Mouse (Mus musculus) heart, adult 2 months (tissue): ENCODE measurements around the gene Togaram2. TPM values are rescaled to one million over a fixed set of nuclear protein-coding genes. Genes with fewer than 3 reads are reported as not detected.

Experiments used
- DNase-seq, 2 experiments: peaks; one replicate each; pipeline ENCODE4 v3.0.0; 2021
- H3K27ac ChIP-seq: fragments of 200-600 bp; 2 replicates; pipeline ENCODE4 v1.8.1; 2022
- H3K27me3 ChIP-seq: fragments of 200-500 bp; 2 replicates; pipeline ENCODE4 v1.6.1; 2012; ENCODE audit warnings: mild to moderate bottlenecking, low read length, inconsistent platforms, mixed read lengths; ENCODE audit not compliant: control insufficient read depth, insufficient read depth
- H3K36me3 ChIP-seq: fragments of 200-500 bp; 2 replicates; pipeline ENCODE4 v1.6.1; 2012; ENCODE audit warnings: low read length, inconsistent platforms; ENCODE audit not compliant: control insufficient read depth, insufficient read depth
- H3K4me1 ChIP-seq: fragments of 200-500 bp; 2 replicates; pipeline ENCODE4 v1.6.1; 2011; ENCODE audit warnings: low read length; ENCODE audit not compliant: control insufficient read depth, insufficient read depth
- H3K4me3 ChIP-seq: fragments of 200-600 bp; 2 replicates; pipeline ENCODE4 v1.8.1; 2022
- H3K79me2 ChIP-seq: fragments of 200-500 bp; replicated peaks from 2 replicates; pipeline ENCODE4 v1.6.1; 2012; ENCODE audit warnings: mild to moderate bottlenecking, inconsistent platforms, low read length, moderate library complexity, mixed read lengths; ENCODE audit not compliant: control insufficient read depth, insufficient read depth
- H3K9ac ChIP-seq: fragments of 200-500 bp; 2 replicates; pipeline ENCODE4 v1.6.1; 2012; ENCODE audit warnings: low read depth, mild to moderate bottlenecking, control low read depth, inconsistent platforms, low read length, mixed read lengths
- CTCF ChIP-seq: fragments of 200-600 bp; IDR thresholded peaks from 2 replicates; pipeline ENCODE4 v1.8.1; 2022; ENCODE audit warnings: antibody characterized with exemption, mild to moderate bottlenecking, moderate library complexity
- EP300 ChIP-seq: fragments of 200-500 bp; IDR thresholded peaks from 2 replicates; pipeline ENCODE4 v1.6.1; 2011; ENCODE audit warnings: low read depth, low read length, control low read depth; ENCODE audit not compliant: insufficient read depth
- POLR2A ChIP-seq: fragments of 200-500 bp; IDR thresholded peaks from 2 replicates; pipeline ENCODE4 v1.6.1; 2011; ENCODE audit warnings: mild to moderate bottlenecking, low read depth, low read length, control low read depth; ENCODE audit not compliant: insufficient read depth
- WGBS: fragments of 180-500 bp; shearing (Covaris S2); methylation state at CpG from one replicate; pipeline ENCODE4 v1.1.7; 2018; 5-methylcytosine and 5-hydroxymethylcytosine counted together
- intact Hi-C: fragments of 180-260 bp; cut with DNase I; formaldehyde crosslinking; loops from one replicate; pipeline ENCODE4 v1.15.1; 2025
- polyA plus RNA-seq: library from polyadenylated mRNA; depleted of rRNA; stranded (reverse); fragments of >200 nt; gene quantifications from 2 replicates; pipeline ENCODE4 v1.2.3, GENCODE M21; 2012
- total RNA-seq, 2 experiments: library from RNA; stranded (reverse); gene quantifications; 2 replicates each; pipeline ENCODE4 v1.2.3; 2021

The Togaram2 gene
- total and polyA plus RNA-seq, 3 experiments: 5.4 to 5.9 (median 5.5) TPM

GRCm38 (mm10) chr17:71695151-71695550 is 22.1 kb downstream of the Togaram2 start:
- WGBS: 91% methylated on average over 8 of the region's 8 CpGs
- no peak for DNase-seq
- no peak for TF ChIP-seq POLR2A
- TF ChIP-seq CTCF: no peak
- TF ChIP-seq EP300: no peak
- H3K79me2 ChIP-seq: no peaks in the 10 kb centered on the region
- no peaks in the 10 kb centered on the region for H3K36me3 ChIP-seq
- no peak overlapping the region for H3K4me3 ChIP-seq
- intact Hi-C loops: no loop called here
- H3K4me1 ChIP-seq: peaks cover 10% of the 10 kb centered on the region; the same call in 1 of the 2 replicates
- peak overlapping the region; percentile 83 for H3K27ac ChIP-seq
- H3K27me3 ChIP-seq: no peaks in the 10 kb centered on the region
- no peak overlapping the region for H3K9ac ChIP-seq

DNA sequence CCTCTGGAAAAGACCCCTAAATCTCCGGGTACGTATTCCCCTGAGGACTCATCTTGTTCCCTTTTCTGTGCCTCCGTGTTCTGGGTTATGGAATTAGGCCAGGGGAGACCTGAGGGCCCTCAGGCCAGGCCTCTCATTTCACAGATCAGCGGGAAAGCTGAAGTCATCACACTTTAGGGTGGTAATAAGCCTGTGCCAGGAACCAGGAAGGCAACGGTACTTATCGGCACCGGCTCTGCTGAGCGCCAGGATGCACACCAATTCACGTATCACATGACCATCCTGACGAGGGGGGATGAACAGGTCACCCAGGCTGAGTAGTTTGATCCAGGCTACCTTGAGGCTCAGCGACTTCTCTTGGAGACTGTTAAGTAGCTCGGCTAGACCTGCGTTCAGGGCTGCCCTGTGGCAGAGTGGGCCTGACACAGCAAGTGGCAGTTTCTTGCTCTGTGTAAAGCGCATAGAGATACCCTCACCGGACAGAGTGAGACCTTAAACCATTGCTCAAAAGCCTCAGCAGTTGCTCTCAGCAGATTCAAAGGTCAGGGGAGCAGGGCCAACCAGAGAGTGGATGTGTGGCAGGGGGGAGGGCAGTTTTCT is 22.8 kb downstream of the Togaram2 start:
- intact Hi-C loops: loop anchor here (1.0 kb wide), 1 partner anchor 25 kb away; no protein-coding TSS in a partner anchor
- peak overlapping the region; percentile 83 for H3K27ac ChIP-seq
- no peak overlapping the region for H3K4me3 ChIP-seq

DNA sequence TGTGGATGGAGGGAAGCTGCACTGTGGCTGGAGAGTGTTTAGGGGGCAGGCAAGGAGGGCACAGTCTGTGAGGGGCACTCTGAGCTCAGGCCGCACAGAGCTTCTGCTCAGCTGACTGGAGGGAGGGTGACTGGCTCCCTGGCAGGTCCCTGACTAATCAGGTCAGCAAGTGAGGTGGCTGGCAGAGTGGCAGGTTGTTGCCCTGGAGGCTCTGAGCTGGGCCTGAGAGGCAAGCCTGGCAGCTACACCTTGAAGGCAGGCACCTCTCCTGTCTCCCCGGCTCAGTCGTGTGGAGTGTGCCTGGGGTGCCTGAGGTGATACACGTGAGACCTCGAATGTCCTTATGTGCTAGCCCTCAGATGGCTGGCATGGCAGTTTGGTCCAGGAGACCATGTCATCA is 23.3 kb downstream of the Togaram2 start:
- intact Hi-C loops: loop anchor here (1.0 kb wide), 1 partner anchor 25 kb away; no protein-coding TSS in a partner anchor
- peak; percentile 76 for TF ChIP-seq EP300
- no peak for TF ChIP-seq CTCF
- no peak for TF ChIP-seq POLR2A
- no peaks in the 10 kb centered on the region for H3K36me3 ChIP-seq
- H3K79me2 ChIP-seq: no peaks in the 10 kb centered on the region
- peaks cover 10% of the 10 kb centered on the region; the same call in 1 of the 2 replicates for H3K4me1 ChIP-seq
- H3K27me3 ChIP-seq: no peaks in the 10 kb centered on the region
- peak; percentile 51 to 70 for DNase-seq
- WGBS: 59% methylated on average over 5 of the region's 5 CpGs
- H3K4me3 ChIP-seq: no peak overlapping the region
- peak overlapping the region; percentile 83 for H3K27ac ChIP-seq
- H3K9ac ChIP-seq: peak overlapping the region; percentile 37; the same call in 1 of the 2 replicates

More for the DNA sequence above, 22.8 kb downstream of the Togaram2 start:
- TF ChIP-seq EP300: no peak
- TF ChIP-seq CTCF: no peak
- no peak for TF ChIP-seq POLR2A
- H3K36me3 ChIP-seq: no peaks in the 10 kb centered on the region
- peak overlapping the region; percentile 37; the same call in 1 of the 2 replicates for H3K9ac ChIP-seq
- H3K27me3 ChIP-seq: no peaks in the 10 kb centered on the region
- DNase-seq: peak; percentile 36 to 55
- WGBS: 67% methylated on average over 15 of the region's 15 CpGs
- H3K4me1 ChIP-seq: peaks cover 10% of the 10 kb centered on the region; the same call in 1 of the 2 replicates
- no peaks in the 10 kb centered on the region for H3K79me2 ChIP-seq

GRCm38 (mm10) chr17:71697896-71698618 is 25.0 kb downstream of the Togaram2 start:
- intact Hi-C loops: no loop called here
- WGBS: 41% methylated on average over 11 of the region's 11 CpGs
- Histone ChIP-seq H3K4me3 (no peak overlapping the region), H3K9ac (no peak overlapping the region), H3K4me1 (peaks cover 10% of the 10 kb centered on the region; the same call in 1 of the 2 replicates), H3K36me3 (no peaks in the 10 kb centered on the region), H3K79me2 (no peaks in the 10 kb centered on the region), H3K27me3 (no peaks in the 10 kb centered on the region), H3K27ac (peak overlapping the region; percentile 81)
- TF ChIP-seq EP300 (0 out of 2 replicates have a peak, but pooled peaks have one; percentile 75), CTCF (no peak)
- DNase-seq: peak; percentile 58 to 75

- H3K79me2 ChIP-seq: no peaks in the 10 kb centered on the region
- peaks cover 10% of the 10 kb centered on the region; the same call in 1 of the 2 replicates for H3K4me1 ChIP-seq
- peak overlapping the region; percentile 81 for H3K27ac ChIP-seq
- DNase-seq: peak in 1 of 2 experiments; percentile 37
- intact Hi-C loops: no loop called here
- H3K9ac ChIP-seq: no peak overlapping the region
- TF ChIP-seq POLR2A (peak; percentile 39; the same call in 1 of the 2 replicates), CTCF (no peak), EP300 (peak; percentile 34; the same call in 1 of the 2 replicates)
- H3K4me3 ChIP-seq: no peak overlapping the region
- no peaks in the 10 kb centered on the region for H3K27me3 ChIP-seq
- H3K36me3 ChIP-seq: no peaks in the 10 kb centered on the region
- 41% methylated on average over 11 of the region's 11 CpGs for WGBS
Observed at GRCm38 (mm10) chr17:71698619-71698956, 25.5 kb downstream of the Togaram2 start.

- no peaks in the 10 kb centered on the region for H3K27me3 ChIP-seq
- H3K4me3 ChIP-seq: no peak overlapping the region
- no peak overlapping the region for H3K9ac ChIP-seq
- DNase-seq: peak in 1 of 2 experiments; percentile 31
- H3K79me2 ChIP-seq: no peaks in the 10 kb centered on the region
- intact Hi-C loops: no loop called here
- peak overlapping the region; percentile 54 for H3K27ac ChIP-seq
- WGBS: 44% methylated on average over 1 of the region's 1 CpGs
- TF ChIP-seq POLR2A (no peak), EP300 (0 out of 2 replicates have a peak, but pooled peaks have one; percentile 53)
- H3K4me1 ChIP-seq: peaks cover 4% of the 10 kb centered on the region; the same call in 1 of the 2 replicates
- no peaks in the 10 kb centered on the region for H3K36me3 ChIP-seq
Observed at GRCm38 (mm10) chr17:71705113-71705512, 32.1 kb downstream of the Togaram2 start.
